22 mouse cellular contexts compared by ENCODE assay signal in the genomic region with DNA sequence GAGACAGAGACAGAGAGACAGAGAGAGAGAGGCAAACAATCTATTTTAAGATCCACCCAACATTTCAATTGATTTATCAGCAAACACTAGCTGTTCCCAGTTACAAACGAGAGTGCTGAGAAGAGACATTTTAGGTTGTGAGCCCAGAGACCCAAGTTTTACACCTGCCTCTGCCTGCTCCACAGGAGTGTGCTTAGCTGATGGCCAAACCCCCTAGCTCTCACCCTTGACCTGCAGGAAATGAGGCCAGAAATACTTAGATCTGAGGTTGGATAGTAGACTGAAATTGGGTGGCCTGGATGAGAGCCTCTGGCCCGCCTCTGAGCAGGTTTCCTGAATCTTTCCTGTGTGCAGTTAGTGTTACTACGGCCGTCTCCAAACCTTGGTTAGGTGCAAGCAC. TPM values are rescaled to one million over a fixed set of nuclear protein-coding genes. Genes with fewer than 3 reads are reported as not detected.
DNase-seq lines count a peak whose midpoint lies in the region; ATAC-seq and TF ChIP-seq lines count a peak whose summit lies in the region.
"Had no signal": no experiment of that assay in that cellular context is flagged by ENCODE, and none has a peak within 500 bp of the region (broad histone marks: within the 10 kb centered on the region; RNA-seq: fewer than 3 reads in every experiment).

No protein-coding gene starts in this region.

- no peaks in the 10 kb centered on the region for H3K4me1 ChIP-seq in heart, embryonic 10.5 days
- no peaks in the 10 kb centered on the region for H3K4me1 ChIP-seq in heart, embryonic 12.5 days (replicated peaks)
- peaks cover 8% of the 10 kb centered on the region for H3K4me1 ChIP-seq in liver, adult 2 months (ENCODE audit: control insufficient read depth, insufficient read depth, low read length)
- no peaks in the 10 kb centered on the region for H3K4me1 ChIP-seq in liver, embryonic 11.5 days (replicated peaks; ENCODE audit: control insufficient read depth, insufficient read depth, low read length)
- no peaks in the 10 kb centered on the region for H3K4me1 ChIP-seq in midbrain, embryonic 11.5 days (ENCODE audit: control insufficient read depth, insufficient read depth, low read length)
- H3K4me1 ChIP-seq in midbrain, embryonic 14.5 days (ENCODE audit: control insufficient read depth, insufficient read depth, low read length): no peaks in the 10 kb centered on the region

- no peak overlapping the region for H3K4me3 ChIP-seq in heart, embryonic 10.5 days
- H3K4me3 ChIP-seq in heart, embryonic 12.5 days: no peak overlapping the region
- H3K4me3 ChIP-seq in liver, adult 2 months (ENCODE audit: insufficient read depth, low read depth, low read length): no peak overlapping the region
- H3K4me3 ChIP-seq in liver, embryonic 11.5 days (ENCODE audit: low read depth, low read length): no peak overlapping the region
- H3K4me3 ChIP-seq in midbrain, embryonic 11.5 days (ENCODE audit: low read depth, low read length): no peak overlapping the region
- H3K4me3 ChIP-seq in midbrain, embryonic 14.5 days (replicated peaks; ENCODE audit: low read depth, low read length): no peak overlapping the region

- ATAC-seq in heart, embryonic 12.5 days (ENCODE audit: insufficient number of reproducible peaks, low FRiP score): no peak
- ATAC-seq in liver, embryonic 11.5 days (replicated peaks; ENCODE audit: low FRiP score): no peak
- ATAC-seq in midbrain, embryonic 11.5 days (ENCODE audit: low FRiP score): no peak
- ATAC-seq in midbrain, embryonic 14.5 days (ENCODE audit: low FRiP score, low TSS enrichment): no peak
- ATAC-seq: activated CD4-positive, CD25-positive, alpha-beta regulatory T cell, adult 4 months; CD4-positive, CD25-positive, alpha-beta regulatory T cell, adult 4 months; Patski had no signal

- no peaks in the 10 kb centered on the region for H3K79me2 ChIP-seq in liver, adult 2 months (ENCODE audit: control insufficient read depth, insufficient read depth, low read length)

- DNase-seq in heart, adult 11 months: peak; percentile 49
- DNase-seq in heart, adult 8-10 months (ENCODE audit: low spot score): no peak
- peak; percentile 41 for DNase-seq in heart, embryonic 10.5 days (ENCODE audit: low spot score)
- peak; percentile 74 for DNase-seq in liver, adult 2 months (ENCODE audit: extremely low read depth, low read depth, low spot score)
- DNase-seq in liver, embryonic 11.5 days (ENCODE audit: low spot score): no peak
- DNase-seq in midbrain, embryonic 11.5 days (ENCODE audit: low spot score, missing footprints): peak; percentile 66
- no peak for DNase-seq in midbrain, embryonic 14.5 days
- DNase-seq: adrenal gland, adult 8-10 months; adrenal gland, postnatal 10 days; adrenal gland, postnatal 14 days; adrenal gland, postnatal 25 days; B cell, adult 2 months; cerebellum, adult 11 months; cerebellum, adult 11-12 months had no signal

- TF ChIP-seq POLR2A in liver, adult 2 months (IDR thresholded peaks at IDR 0.05; ENCODE audit: extremely low read depth, insufficient read depth, low read length): no peak

- no peak for TF ChIP-seq CTCF in liver, adult 2 months (IDR thresholded peaks at IDR 0.05; ENCODE audit: low read depth, low read length)

- no peak overlapping the region for H3K4me2 ChIP-seq in heart, embryonic 12.5 days
- no peak overlapping the region for H3K4me2 ChIP-seq in liver, embryonic 11.5 days
- no peak overlapping the region for H3K4me2 ChIP-seq in midbrain, embryonic 11.5 days
- no peak overlapping the region for H3K4me2 ChIP-seq in midbrain, embryonic 14.5 days (ENCODE audit: low read length)

- 72% methylated on average over 4 of the region's 4 CpGs for WGBS in heart, embryonic 10.5 days
- 74% methylated on average over 4 of the region's 4 CpGs for WGBS in heart, embryonic 12.5 days
- WGBS in liver, adult 2 months: 23% methylated on average over 4 of the region's 4 CpGs
- 68% methylated on average over 4 of the region's 4 CpGs for WGBS in liver, embryonic 11.5 days
- WGBS in midbrain, embryonic 11.5 days: 87% methylated on average over 4 of the region's 4 CpGs
- WGBS in midbrain, embryonic 14.5 days: 86% methylated on average over 4 of the region's 4 CpGs

- peaks cover 1% of the 10 kb centered on the region; the same call in 1 of the 2 replicates for H3K27me3 ChIP-seq in heart, embryonic 10.5 days (ENCODE audit: insufficient read depth, poor library complexity, severe bottlenecking)
- H3K27me3 ChIP-seq in heart, embryonic 12.5 days (replicated peaks): no peaks in the 10 kb centered on the region
- H3K27me3 ChIP-seq in liver, adult 2 months (ENCODE audit: control insufficient read depth, insufficient read depth, low read length): no peaks in the 10 kb centered on the region
- H3K27me3 ChIP-seq in liver, embryonic 11.5 days (replicated peaks; ENCODE audit: control insufficient read depth, insufficient read depth, low read length): no peaks in the 10 kb centered on the region
- H3K27me3 ChIP-seq in midbrain, embryonic 11.5 days (ENCODE audit: control insufficient read depth, insufficient read depth, low read length): no peaks in the 10 kb centered on the region
- no peaks in the 10 kb centered on the region for H3K27me3 ChIP-seq in midbrain, embryonic 14.5 days (ENCODE audit: control insufficient read depth, insufficient read depth, low read length)
- H3K27me3 ChIP-seq: CH12.LX, Patski had no signal

- no peaks in the 10 kb centered on the region; the same call in 1 of the 2 replicates for H3K9me3 ChIP-seq in heart, embryonic 10.5 days
- H3K9me3 ChIP-seq in heart, embryonic 12.5 days (replicated peaks): no peaks in the 10 kb centered on the region
- no peaks in the 10 kb centered on the region for H3K9me3 ChIP-seq in liver, embryonic 11.5 days (ENCODE audit: control insufficient read depth, low read length)
- no peaks in the 10 kb centered on the region for H3K9me3 ChIP-seq in midbrain, embryonic 11.5 days (ENCODE audit: control insufficient read depth, low read length)
- H3K9me3 ChIP-seq in midbrain, embryonic 14.5 days (ENCODE audit: control insufficient read depth, low read length): no peaks in the 10 kb centered on the region
- H3K9me3 ChIP-seq: G1E had no signal

- H3K36me3 ChIP-seq in heart, embryonic 10.5 days: peaks cover 48% of the 10 kb centered on the region
- H3K36me3 ChIP-seq in heart, embryonic 12.5 days: peaks cover 68% of the 10 kb centered on the region
- H3K36me3 ChIP-seq in liver, adult 2 months (ENCODE audit: control insufficient read depth, insufficient read depth, low read length): no peaks in the 10 kb centered on the region
- H3K36me3 ChIP-seq in liver, embryonic 11.5 days (ENCODE audit: control insufficient read depth, insufficient read depth, low read length): no peaks in the 10 kb centered on the region
- no peaks in the 10 kb centered on the region for H3K36me3 ChIP-seq in midbrain, embryonic 11.5 days (ENCODE audit: control insufficient read depth, insufficient read depth, low read length)
- no peaks in the 10 kb centered on the region for H3K36me3 ChIP-seq in midbrain, embryonic 14.5 days (ENCODE audit: control insufficient read depth, insufficient read depth, low read length)
- H3K36me3 ChIP-seq: G1E had no signal

- H3K9ac ChIP-seq in heart, embryonic 12.5 days: no peak overlapping the region
- H3K9ac ChIP-seq in liver, adult 2 months (ENCODE audit: low read depth, low read length): no peak overlapping the region
- H3K9ac ChIP-seq in liver, embryonic 11.5 days (ENCODE audit: low read depth, low read length): no peak overlapping the region
- no peak overlapping the region for H3K9ac ChIP-seq in midbrain, embryonic 11.5 days (ENCODE audit: low read length)
- H3K9ac ChIP-seq in midbrain, embryonic 14.5 days (replicated peaks; ENCODE audit: low read length): no peak overlapping the region

- no peak overlapping the region for H3K27ac ChIP-seq in heart, embryonic 10.5 days
- no peak overlapping the region for H3K27ac ChIP-seq in heart, embryonic 12.5 days (ENCODE audit: poor library complexity, severe bottlenecking)
- no peak overlapping the region for H3K27ac ChIP-seq in liver, adult 2 months (replicated peaks; ENCODE audit: insufficient read depth, low read depth, low read length)
- H3K27ac ChIP-seq in liver, embryonic 11.5 days (ENCODE audit: low read depth, low read length): no peak overlapping the region
- H3K27ac ChIP-seq in midbrain, embryonic 11.5 days (ENCODE audit: low read depth, low read length): no peak overlapping the region
- H3K27ac ChIP-seq in midbrain, embryonic 14.5 days (replicated peaks; ENCODE audit: low read depth, low read length): no peak overlapping the region

RNA-seq across cellular contexts. Expression of a gene that starts 15.8 kb away (rescaled TPM):
- total RNA-seq in heart, adult 8-10 months (2022): 1 to 10 TPM; 4.6 to 7.1 (median 5.9) TPM
- polyA plus RNA-seq in heart, embryonic 10.5 days (2016; fragmentation: Nextera tagmentation; extraction: Ambion mirVana): 6.4 and 7.9 TPM in 2 replicates
- polyA plus RNA-seq in heart, embryonic 12.5 days (2016; fragmentation: Nextera tagmentation; extraction: Ambion mirVana): 16.4 and 18.1 TPM in 2 replicates
- total RNA-seq in liver, adult 2 months (2014; rRNA removed): 0.37 and 0.67 TPM in 2 replicates
- 0.29 and 0.35 TPM in 2 replicates for polyA plus RNA-seq in liver, adult 2 months (2012; rRNA removed)
- 2.5 and 3.0 TPM in 2 replicates for polyA plus RNA-seq in liver, embryonic 11.5 days (2014; fragmentation: Nextera tagmentation; extraction: Ambion mirVana)
- 2.8 and 3.2 TPM in 2 replicates for polyA plus RNA-seq in midbrain, embryonic 11.5 days (2014; fragmentation: Nextera tagmentation; extraction: Ambion mirVana)
- 3.1 and 3.8 TPM in 2 replicates for polyA plus RNA-seq in midbrain, embryonic 14.5 days (2014; fragmentation: Nextera tagmentation; extraction: Ambion mirVana)
- total RNA-seq: CH12.LX, MEL had no signal
- polyA plus RNA-seq: C2C12; CD4-positive, CD25-positive, alpha-beta regulatory T cell, adult 4 months; G1E had no signal

RNA-seq across cellular contexts. Expression of a gene that starts 35.9 kb away (rescaled TPM):
- 1 to 10 TPM; 2.2 to 3.3 (median 2.9) TPM for total RNA-seq in heart, adult 8-10 months (2022)
- 1.3 and 2.7 TPM in 2 replicates for polyA plus RNA-seq in heart, embryonic 10.5 days (2016; fragmentation: Nextera tagmentation; extraction: Ambion mirVana)
- 14.8 and 17.5 TPM in 2 replicates for polyA plus RNA-seq in heart, embryonic 12.5 days (2016; fragmentation: Nextera tagmentation; extraction: Ambion mirVana)
- total RNA-seq in liver, adult 2 months (2014; rRNA removed): 0.07 TPM in 1 of 2 replicates, not detected in the other
- polyA plus RNA-seq in liver, adult 2 months (2012; rRNA removed): not detected in 2 replicates
- polyA plus RNA-seq in liver, embryonic 11.5 days (2014; fragmentation: Nextera tagmentation; extraction: Ambion mirVana): 0.12 and 0.19 TPM in 2 replicates
- polyA plus RNA-seq in midbrain, embryonic 11.5 days (2014; fragmentation: Nextera tagmentation; extraction: Ambion mirVana): 0.33 and 0.57 TPM in 2 replicates
- 1.1 and 1.7 TPM in 2 replicates for polyA plus RNA-seq in midbrain, embryonic 14.5 days (2014; fragmentation: Nextera tagmentation; extraction: Ambion mirVana)
- total RNA-seq: CH12.LX, G1E, MEL had no signal
- polyA plus RNA-seq: C2C12, G1E, Patski had no signal

Comparison
In these comparisons a context has a peak if more than half of its experiments do, and no peak if none do; other contexts are left out.
1. DNase-seq: peak in heart, adult 11 months (single experiment), heart, embryonic 10.5 days (single experiment), liver, adult 2 months (single experiment) and midbrain, embryonic 11.5 days (single experiment); none in heart, adult 8-10 months (single experiment), liver, embryonic 11.5 days (single experiment) and midbrain, embryonic 14.5 days (single experiment).